Comparison of ENCODE assay signal across 30 mouse cellular contexts in the genomic region with DNA sequence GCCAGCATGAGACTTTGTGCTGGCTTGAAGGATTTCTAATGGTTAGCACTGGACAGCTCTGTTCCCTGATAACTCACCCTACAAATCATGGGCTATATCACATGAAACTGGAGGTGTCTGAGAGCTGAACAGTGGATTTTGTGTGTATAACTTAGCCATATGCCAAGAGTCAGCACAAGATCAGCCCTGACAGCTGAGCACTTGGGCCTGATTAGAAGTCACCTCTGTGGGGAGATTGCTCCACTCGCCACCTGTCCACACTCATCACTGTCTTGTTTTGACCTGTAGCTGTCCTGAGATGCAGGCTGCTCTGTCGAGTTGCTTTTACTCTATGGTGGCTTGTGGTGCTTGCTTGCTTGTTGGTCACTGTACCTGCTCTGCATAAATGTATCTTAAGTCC.
DNase-seq lines count a peak whose midpoint lies in the region; ATAC-seq lines count a peak whose summit lies in the region.
"Had no signal": no experiment of that assay in that cellular context is flagged by ENCODE, and none has a peak within 500 bp of the region (broad histone marks: within the 10 kb centered on the region; RNA-seq: fewer than 3 reads in every experiment).

No protein-coding gene starts in this region.

- no peaks in the 10 kb centered on the region for H3K27me3 ChIP-seq in limb, embryonic 12.5 days
- H3K27me3 ChIP-seq in limb, embryonic 10.5 days (ENCODE audit: low read depth, poor library complexity, severe bottlenecking): no peaks in the 10 kb centered on the region
- H3K27me3 ChIP-seq: embryonic facial prominence, embryonic 13.5 days; forebrain, embryonic 13.5 days; heart, embryonic 15.5 days; hindbrain, embryonic 13.5 days; kidney, embryonic 15.5 days; limb, embryonic 13.5 days; liver, embryonic 12.5 days; neural tube, embryonic 13.5 days; stomach, embryonic 15.5 days had no signal

- WGBS in limb, embryonic 12.5 days: 81% methylated on average over 2 of the region's 2 CpGs
- WGBS in limb, embryonic 10.5 days: 86% methylated on average over 2 of the region's 2 CpGs

- H3K36me3 ChIP-seq in limb, embryonic 12.5 days: peaks cover 93% of the 10 kb centered on the region
- H3K36me3 ChIP-seq in limb, embryonic 10.5 days: peaks cover 98% of the 10 kb centered on the region

- 0 out of 2 replicates have a peak, but pooled peaks cover 1% of the 10 kb centered on the region for H3K9me3 ChIP-seq in limb, embryonic 12.5 days
- no peaks in the 10 kb centered on the region for H3K9me3 ChIP-seq in limb, embryonic 10.5 days (replicated peaks)
- H3K9me3 ChIP-seq: embryonic facial prominence, embryonic 13.5 days; forebrain, embryonic 13.5 days; heart, embryonic 15.5 days; hindbrain, embryonic 13.5 days; kidney, embryonic 15.5 days; limb, embryonic 13.5 days; liver, embryonic 12.5 days; midbrain, embryonic 10.5 days; neural tube, embryonic 13.5 days; stomach, embryonic 15.5 days had no signal

- DNase-seq in gastrocnemius, adult 18-20 months (ENCODE audit: low spot score): peak; percentile 71
- DNase-seq in gastrocnemius, postnatal 10 days: no peak
- DNase-seq in limb, embryonic 10.5 days (ENCODE audit: low spot score): no peak
- peak; percentile 52 for DNase-seq in gastrocnemius, postnatal 25 days
- no peak for DNase-seq in frontal cortex, postnatal 25 days (ENCODE audit: low spot score in 2 of 2)
- DNase-seq: adrenal gland, postnatal 25 days; cerebellum, adult 11-12 months; cerebellum, adult 9-11 months; embryo, embryonic 11 days; heart, postnatal 4 days; kidney, adult 11 months; kidney, postnatal 25 days; lung, adult 18-20 months; lung, postnatal 4 days; right cerebral cortex, postnatal 14 days had no signal

- no peak overlapping the region for H3K4me2 ChIP-seq in limb, embryonic 12.5 days
- H3K4me2 ChIP-seq: embryonic facial prominence, embryonic 13.5 days; forebrain, embryonic 13.5 days; heart, embryonic 15.5 days; hindbrain, embryonic 13.5 days; kidney, embryonic 15.5 days; limb, embryonic 13.5 days; liver, embryonic 12.5 days; neural tube, embryonic 13.5 days; stomach, embryonic 15.5 days had no signal

- no peak overlapping the region for H3K4me3 ChIP-seq in limb, embryonic 12.5 days (replicated peaks)
- H3K4me3 ChIP-seq in limb, embryonic 10.5 days: no peak overlapping the region
- H3K4me3 ChIP-seq: embryonic facial prominence, embryonic 13.5 days; erythroblast, embryonic 14.5 days; forebrain, embryonic 13.5 days; heart, embryonic 15.5 days; hindbrain, embryonic 13.5 days; kidney, embryonic 15.5 days; limb, embryonic 13.5 days; liver, embryonic 12.5 days; midbrain, embryonic 10.5 days; neural tube, embryonic 13.5 days; stomach, embryonic 15.5 days had no signal

- H3K27ac ChIP-seq in limb, embryonic 12.5 days: no peak overlapping the region
- H3K27ac ChIP-seq in limb, embryonic 10.5 days: no peak overlapping the region
- H3K27ac ChIP-seq: embryonic facial prominence, embryonic 13.5 days; forebrain, embryonic 13.5 days; heart, embryonic 15.5 days; hindbrain, embryonic 13.5 days; kidney, embryonic 15.5 days; limb, embryonic 13.5 days; liver, embryonic 12.5 days; midbrain, embryonic 10.5 days; neural tube, embryonic 13.5 days; stomach, embryonic 15.5 days had no signal

- 0 out of 2 replicates have a peak, but pooled peaks have one; percentile 20 for ATAC-seq in limb, embryonic 12.5 days (ENCODE audit: insufficient number of reproducible peaks, insufficient read depth, low FRiP score, low TSS enrichment, low read depth)
- ATAC-seq in megakaryocyte, adult 5-6 weeks (ENCODE audit: poor library complexity, severe bottlenecking): no peak
- ATAC-seq: forebrain, embryonic 13.5 days; inflammation-experienced regulatory T-cells, adult 6 months; liver, embryonic 12.5 days; lung, postnatal 0 days had no signal

- H3K4me1 ChIP-seq in limb, embryonic 12.5 days (replicated peaks): no peaks in the 10 kb centered on the region
- H3K4me1 ChIP-seq in limb, embryonic 10.5 days: no peaks in the 10 kb centered on the region
- H3K4me1 ChIP-seq: embryonic facial prominence, embryonic 13.5 days; forebrain, embryonic 13.5 days; heart, embryonic 15.5 days; hindbrain, embryonic 13.5 days; kidney, embryonic 15.5 days; limb, embryonic 13.5 days; liver, embryonic 12.5 days; midbrain, embryonic 10.5 days; neural tube, embryonic 13.5 days; stomach, embryonic 15.5 days had no signal

- H3K9ac ChIP-seq in limb, embryonic 12.5 days (replicated peaks): no peak overlapping the region
- H3K9ac ChIP-seq: embryonic facial prominence, embryonic 13.5 days; forebrain, embryonic 13.5 days; heart, embryonic 15.5 days; hindbrain, embryonic 13.5 days; kidney, embryonic 15.5 days; limb, embryonic 13.5 days; liver, embryonic 12.5 days; neural tube, embryonic 13.5 days; stomach, embryonic 15.5 days had no signal

Comparison
In these comparisons a context has a peak if more than half of its experiments do, and no peak if none do; other contexts are left out.
1. DNase-seq: peak in gastrocnemius, adult 18-20 months (single experiment) and gastrocnemius, postnatal 25 days (single experiment); none in gastrocnemius, postnatal 10 days (single experiment), limb, embryonic 10.5 days (single experiment) and frontal cortex, postnatal 25 days (0 of 2).